Mouse (Mus musculus) heart, embryonic 15.5 days (tissue): ENCODE results near the gene Plekha6. TPM values are rescaled to one million over a fixed set of nuclear protein-coding genes. Genes with fewer than 3 reads are reported as not detected.
A peak's percentile ranks its signal among the peaks of the same experiment; 100 is the strongest.

Experiments used
- ATAC-seq: fragments of 200-750 bp; cut with Nextera tagmentation; replicated peaks from 2 replicates; pipeline ENCODE4 v1.8.0; 2017; ENCODE audit warnings: low read depth, moderate TSS enrichment; ENCODE audit not compliant: insufficient number of reproducible peaks, insufficient read depth, low FRiP score
- H3K27ac ChIP-seq: fragments of 300-500 bp; sonication (generic); 2 replicates; pipeline ENCODE4 v1.5.1; 2015; ENCODE audit warnings: mild to moderate bottlenecking, inconsistent platforms
- H3K27me3 ChIP-seq: fragments of 300-500 bp; sonication (generic); 2 replicates; pipeline ENCODE4 v1.6.1; 2015; ENCODE audit warnings: inconsistent platforms
- H3K36me3 ChIP-seq: fragments of 300-500 bp; sonication (generic); 2 replicates; pipeline ENCODE4 v1.6.1; 2015; ENCODE audit warnings: mild to moderate bottlenecking, inconsistent platforms
- H3K4me1 ChIP-seq: fragments of 300-500 bp; sonication (generic); replicated peaks from 2 replicates; pipeline ENCODE4 v1.6.1; 2015; ENCODE audit warnings: inconsistent platforms
- H3K4me2 ChIP-seq: fragments of 300-500 bp; sonication (generic); 2 replicates; pipeline ENCODE4 v1.6.1; 2015; ENCODE audit warnings: inconsistent platforms, mild to moderate bottlenecking, moderate library complexity
- H3K4me3 ChIP-seq: fragments of 300-500 bp; sonication (generic); 2 replicates; pipeline ENCODE4 v1.5.1; 2015; ENCODE audit warnings: mild to moderate bottlenecking, inconsistent platforms
- H3K9ac ChIP-seq: fragments of 300-500 bp; sonication (generic); 2 replicates; pipeline ENCODE4 v1.6.1; 2015; ENCODE audit warnings: mild to moderate bottlenecking, inconsistent platforms
- H3K9me3 ChIP-seq: fragments of 300-500 bp; sonication (generic); replicated peaks from 2 replicates; pipeline ENCODE4 v1.6.1; 2016; ENCODE audit warnings: inconsistent platforms
- WGBS: fragments of 180-500 bp; shearing (Covaris S2); methylation state at CpG from one replicate; pipeline ENCODE4 v1.1.7; 2015; ENCODE audit warnings: mixed read lengths; 5-methylcytosine and 5-hydroxymethylcytosine counted together
- polyA plus RNA-seq: library from polyadenylated mRNA; unstranded; fragments of >200 nt; fragmentation: Nextera tagmentation; extraction: Ambion mirVana; gene quantifications from 2 replicates; pipeline ENCODE4 v1.2.1, GENCODE M21; 2015

Plekha6 gene
- polyA plus RNA-seq, 1 experiment from 2014 or later: 12.2 TPM

- Histone ChIP-seq H3K27ac (no peak overlapping the region), H3K9me3 (no peaks in the 10 kb centered on the region), H3K27me3 (peaks cover 82% of the 10 kb centered on the region), H3K4me3 (no peak overlapping the region; the same call in 1 of the 2 replicates), H3K4me2 (peak overlapping the region; percentile 94), H3K36me3 (no peaks in the 10 kb centered on the region), H3K9ac (no peak overlapping the region), H3K4me1 (peaks cover 19% of the 10 kb centered on the region)
- ATAC-seq: no peak
- 34% methylated on average over 11 of the region's 11 CpGs for WGBS
Measured at GRCm38 (mm10) chr1:133165111-133165510, 1.1 kb downstream of the Plekha6 start.

- H3K9ac ChIP-seq: no peak overlapping the region
- H3K27ac ChIP-seq: no peak overlapping the region
- ATAC-seq: no peak
- H3K4me3 ChIP-seq: no peak overlapping the region
- H3K4me1 ChIP-seq: peaks cover 17% of the 10 kb centered on the region
- H3K36me3 ChIP-seq: no peaks in the 10 kb centered on the region
- 32% methylated on average over 19 of the region's 19 CpGs for WGBS
- H3K4me2 ChIP-seq: peak overlapping the region; percentile 19
- H3K9me3 ChIP-seq: no peaks in the 10 kb centered on the region
- peaks cover 65% of the 10 kb centered on the region for H3K27me3 ChIP-seq
Measured at GRCm38 (mm10) chr1:133168318-133169060, 4.5 kb downstream of the Plekha6 start.

- H3K27ac ChIP-seq: no peak overlapping the region
- no peaks in the 10 kb centered on the region for H3K36me3 ChIP-seq
- 81% methylated on average over 8 of the region's 8 CpGs for WGBS
- H3K27me3 ChIP-seq: peaks cover 49% of the 10 kb centered on the region
- 0 out of 2 replicates have a peak, but pooled peaks cover 2% of the 10 kb centered on the region for H3K4me1 ChIP-seq
- H3K4me2 ChIP-seq: no peak overlapping the region
- ATAC-seq: no peak
- H3K9ac ChIP-seq: no peak overlapping the region
- H3K4me3 ChIP-seq: no peak overlapping the region
- H3K9me3 ChIP-seq: no peaks in the 10 kb centered on the region
Measured at GRCm38 (mm10) chr1:133170196-133170595, 6.2 kb downstream of the Plekha6 start.

- ATAC-seq: no peak
- Histone ChIP-seq H3K4me2 (no peak overlapping the region), H3K27me3 (peaks cover 43% of the 10 kb centered on the region), H3K36me3 (no peaks in the 10 kb centered on the region), H3K9me3 (no peaks in the 10 kb centered on the region), H3K4me3 (no peak overlapping the region), H3K4me1 (0 out of 2 replicates have a peak, but pooled peaks cover 2% of the 10 kb centered on the region), H3K9ac (no peak overlapping the region), H3K27ac (no peak overlapping the region)
- 80% methylated on average over 9 of the region's 9 CpGs for WGBS
Measured at GRCm38 (mm10) chr1:133171357-133171756, 7.3 kb downstream of the Plekha6 start.

GRCm38 (mm10) chr1:133175150-133175549 is 11.1 kb downstream of the Plekha6 start:
- no peaks in the 10 kb centered on the region for H3K4me1 ChIP-seq
- no peak overlapping the region for H3K4me2 ChIP-seq
- ATAC-seq: no peak
- H3K9ac ChIP-seq: no peak overlapping the region
- no peak overlapping the region for H3K27ac ChIP-seq
- H3K4me3 ChIP-seq: no peak overlapping the region
- H3K9me3 ChIP-seq: no peaks in the 10 kb centered on the region
- H3K36me3 ChIP-seq: no peaks in the 10 kb centered on the region
- H3K27me3 ChIP-seq: peaks cover 20% of the 10 kb centered on the region
- WGBS: 64% methylated on average over 6 of the region's 6 CpGs

- ATAC-seq: no peak
- Histone ChIP-seq H3K9ac (no peak overlapping the region), H3K9me3 (no peaks in the 10 kb centered on the region), H3K4me2 (no peak overlapping the region), H3K27ac (no peak overlapping the region), H3K4me1 (peaks cover 14% of the 10 kb centered on the region), H3K4me3 (no peak overlapping the region), H3K36me3 (no peaks in the 10 kb centered on the region), H3K27me3 (peaks cover 13% of the 10 kb centered on the region)
- WGBS: 40% methylated on average over 8 of the region's 8 CpGs
Measured at GRCm38 (mm10) chr1:133177480-133178172, 13.6 kb downstream of the Plekha6 start.

GRCm38 (mm10) chr1:133178732-133179440 is 14.9 kb downstream of the Plekha6 start:
- 63% methylated on average over 11 of the region's 11 CpGs for WGBS
- Histone ChIP-seq H3K4me3 (no peak overlapping the region), H3K4me2 (no peak overlapping the region), H3K4me1 (peaks cover 20% of the 10 kb centered on the region), H3K27ac (no peak overlapping the region), H3K27me3 (peaks cover 18% of the 10 kb centered on the region), H3K36me3 (no peaks in the 10 kb centered on the region), H3K9ac (no peak overlapping the region), H3K9me3 (no peaks in the 10 kb centered on the region)
- ATAC-seq: no peak

- ATAC-seq: peak; percentile 73
- peaks cover 18% of the 10 kb centered on the region for H3K27me3 ChIP-seq
- no peaks in the 10 kb centered on the region for H3K36me3 ChIP-seq
- peak overlapping the region; percentile 45 for H3K9ac ChIP-seq
- peaks cover 20% of the 10 kb centered on the region for H3K4me1 ChIP-seq
- peak overlapping the region; percentile 87 for H3K4me2 ChIP-seq
- no peaks in the 10 kb centered on the region for H3K9me3 ChIP-seq
- under 1% methylated on average over 31 of the region's 31 CpGs for WGBS
- no peak overlapping the region for H3K27ac ChIP-seq
- peak overlapping the region; percentile 51 for H3K4me3 ChIP-seq
Measured at GRCm38 (mm10) chr1:133181072-133182015, 17.3 kb downstream of the Plekha6 start.

- H3K27ac ChIP-seq: peak overlapping the region; percentile 31; the same call in 1 of the 2 replicates
- no peaks in the 10 kb centered on the region for H3K9me3 ChIP-seq
- H3K36me3 ChIP-seq: no peaks in the 10 kb centered on the region
- peak overlapping the region; percentile 48 for H3K9ac ChIP-seq
- H3K27me3 ChIP-seq: peaks cover 18% of the 10 kb centered on the region
- WGBS: under 1% methylated on average over 23 of the region's 25 CpGs
- H3K4me1 ChIP-seq: peaks cover 20% of the 10 kb centered on the region
- H3K4me3 ChIP-seq: peak overlapping the region; percentile 51
- H3K4me2 ChIP-seq: peak overlapping the region; percentile 87
- ATAC-seq: peak; percentile 19; the same call in 1 of the 2 replicates
Measured at GRCm38 (mm10) chr1:133182016-133182705, 18.2 kb downstream of the Plekha6 start.

- no peaks in the 10 kb centered on the region for H3K36me3 ChIP-seq
- peak overlapping the region; percentile 87 for H3K4me2 ChIP-seq
- H3K27me3 ChIP-seq: peaks cover 18% of the 10 kb centered on the region
- 0 out of 2 replicates have a peak, but pooled peaks have one; percentile 12 for ATAC-seq
- H3K9me3 ChIP-seq: no peaks in the 10 kb centered on the region
- H3K4me3 ChIP-seq: peak overlapping the region; percentile 51
- H3K9ac ChIP-seq: peak overlapping the region; percentile 48
- H3K4me1 ChIP-seq: peaks cover 20% of the 10 kb centered on the region
- H3K27ac ChIP-seq: peak overlapping the region; percentile 31
- WGBS: 5% methylated on average over 16 of the region's 16 CpGs
Measured at GRCm38 (mm10) chr1:133182706-133183095, 18.7 kb downstream of the Plekha6 start.
